Comparison of ENCODE assay signal across 8 mouse cellular contexts in the genomic region with DNA sequence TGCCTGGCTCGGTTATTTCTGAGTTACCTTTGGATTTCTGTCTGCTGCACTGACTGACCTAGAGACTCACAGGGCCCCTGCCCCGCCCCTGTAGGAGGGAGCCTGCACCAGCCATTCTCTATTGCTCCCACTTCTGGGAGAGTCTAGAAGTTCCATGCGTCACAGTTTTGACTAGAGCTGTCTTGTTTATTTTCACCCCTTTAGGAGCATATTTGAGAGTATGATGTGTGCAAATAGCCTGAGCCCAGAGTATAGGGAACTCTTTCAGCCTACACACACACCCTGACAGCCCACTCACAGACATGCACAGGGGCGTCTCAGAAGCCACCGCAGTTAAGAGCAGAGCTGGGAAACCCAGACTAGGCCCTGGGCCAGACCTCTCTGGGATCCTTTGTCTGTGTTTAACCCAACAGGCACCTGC. TPM values are rescaled to one million over a fixed set of nuclear protein-coding genes. Genes with fewer than 3 reads are reported as not detected.
DNase-seq lines count a peak whose midpoint lies in the region; ATAC-seq and TF ChIP-seq lines count a peak whose summit lies in the region.

No protein-coding gene starts in this region.

- peaks cover 35% of the 10 kb centered on the region for H3K4me1 ChIP-seq in liver, adult 2 months (ENCODE audit: control insufficient read depth, insufficient read depth, low read length)
- H3K4me1 ChIP-seq in hindbrain, embryonic 15.5 days (replicated peaks), result peaks cover 63% of the 10 kb centered on the region
- H3K4me1 ChIP-seq in limb, embryonic 15.5 days, result peaks cover 81% of the 10 kb centered on the region
- peaks cover 50% of the 10 kb centered on the region for H3K4me1 ChIP-seq in stomach, embryonic 14.5 days (ENCODE audit: control insufficient read depth, insufficient read depth, low read length)

- H3K4me3 ChIP-seq in liver, adult 2 months (ENCODE audit: insufficient read depth, low read depth, low read length), result no peak overlapping the region
- H3K4me3 ChIP-seq in hindbrain, embryonic 15.5 days, result no peak overlapping the region
- no peak overlapping the region for H3K4me3 ChIP-seq in limb, embryonic 15.5 days
- no peak overlapping the region for H3K4me3 ChIP-seq in stomach, embryonic 14.5 days (ENCODE audit: low read depth, low read length)

- peak; percentile 45 for DNase-seq in liver, adult 2 months (ENCODE audit: extremely low read depth, low read depth, low spot score)
- no peak for DNase-seq in liver
- DNase-seq in urinary bladder, adult 18-20 months (ENCODE audit: low spot score in 2 of 2), result no peak
- DNase-seq in gastrocnemius, adult 18-20 months (ENCODE audit: low spot score), result no peak
- DNase-seq in right cerebral cortex, postnatal 25 days, result no peak

- WGBS in liver, adult 2 months, result 34% methylated on average over 5 of the region's 5 CpGs
- WGBS in hindbrain, embryonic 15.5 days, result 63% methylated on average over 5 of the region's 5 CpGs
- 36% methylated on average over 5 of the region's 5 CpGs for WGBS in limb, embryonic 15.5 days
- 33% methylated on average over 5 of the region's 5 CpGs for WGBS in stomach, embryonic 14.5 days

- H3K9ac ChIP-seq in liver, adult 2 months (ENCODE audit: low read depth, low read length), result peak overlapping the region; percentile 14; the same call in 1 of the 2 replicates
- H3K9ac ChIP-seq in hindbrain, embryonic 15.5 days, result no peak overlapping the region
- no peak overlapping the region for H3K9ac ChIP-seq in limb, embryonic 15.5 days
- H3K9ac ChIP-seq in stomach, embryonic 14.5 days (replicated peaks; ENCODE audit: low read depth, low read length), result peak overlapping the region; percentile 6; the same call in 1 of the 2 replicates

- TF ChIP-seq CTCF in liver, adult 2 months (IDR thresholded peaks at IDR 0.05; ENCODE audit: low read depth, low read length), result no peak

- ATAC-seq in hindbrain, embryonic 15.5 days (ENCODE audit: low FRiP score, low read depth), result no peak
- peak; percentile 46; the same call in 1 of the 2 replicates for ATAC-seq in limb, embryonic 15.5 days (ENCODE audit: insufficient number of reproducible peaks, low FRiP score, low TSS enrichment, low read depth)
- peak; percentile 47 for ATAC-seq in stomach, embryonic 14.5 days (ENCODE audit: insufficient number of reproducible peaks, insufficient read depth, low FRiP score, low read depth)

- peaks cover 4% of the 10 kb centered on the region; the same call in 1 of the 2 replicates for H3K79me2 ChIP-seq in liver, adult 2 months (ENCODE audit: control insufficient read depth, insufficient read depth, low read length)

- no peaks in the 10 kb centered on the region for H3K36me3 ChIP-seq in liver, adult 2 months (ENCODE audit: control insufficient read depth, insufficient read depth, low read length)
- no peaks in the 10 kb centered on the region for H3K36me3 ChIP-seq in hindbrain, embryonic 15.5 days
- 0 out of 2 replicates have a peak, but pooled peaks cover 3% of the 10 kb centered on the region for H3K36me3 ChIP-seq in limb, embryonic 15.5 days
- H3K36me3 ChIP-seq in stomach, embryonic 14.5 days (ENCODE audit: control insufficient read depth, insufficient read depth, low read length), result 0 out of 2 replicates have a peak, but pooled peaks cover 3% of the 10 kb centered on the region

- H3K27ac ChIP-seq in liver, adult 2 months (replicated peaks; ENCODE audit: insufficient read depth, low read depth, low read length), result peak overlapping the region; percentile 36
- H3K27ac ChIP-seq in hindbrain, embryonic 15.5 days (replicated peaks), result peak overlapping the region; percentile 50
- peak overlapping the region; percentile 84 for H3K27ac ChIP-seq in limb, embryonic 15.5 days
- peak overlapping the region; percentile 82 for H3K27ac ChIP-seq in stomach, embryonic 14.5 days (ENCODE audit: low read length)

- no peak overlapping the region for H3K4me2 ChIP-seq in hindbrain, embryonic 15.5 days
- no peak overlapping the region for H3K4me2 ChIP-seq in limb, embryonic 15.5 days
- H3K4me2 ChIP-seq in stomach, embryonic 14.5 days (replicated peaks; ENCODE audit: low read depth, low read length), result no peak overlapping the region

- TF ChIP-seq POLR2A in liver, adult 2 months (IDR thresholded peaks at IDR 0.05; ENCODE audit: extremely low read depth, insufficient read depth, low read length), result no peak

- H3K9me3 ChIP-seq in hindbrain, embryonic 15.5 days, result no peaks in the 10 kb centered on the region
- no peaks in the 10 kb centered on the region for H3K9me3 ChIP-seq in limb, embryonic 15.5 days
- no peaks in the 10 kb centered on the region for H3K9me3 ChIP-seq in stomach, embryonic 14.5 days (ENCODE audit: control insufficient read depth, low read depth, low read length)

- H3K27me3 ChIP-seq in liver, adult 2 months (ENCODE audit: control insufficient read depth, insufficient read depth, low read length), result no peaks in the 10 kb centered on the region
- no peaks in the 10 kb centered on the region for H3K27me3 ChIP-seq in hindbrain, embryonic 15.5 days
- no peaks in the 10 kb centered on the region for H3K27me3 ChIP-seq in limb, embryonic 15.5 days
- H3K27me3 ChIP-seq in stomach, embryonic 14.5 days (ENCODE audit: control insufficient read depth, insufficient read depth, low read length), result no peaks in the 10 kb centered on the region

RNA-seq across cellular contexts. Expression of a gene that starts 54.9 kb away (rescaled TPM):
- total RNA-seq in liver, adult 2 months (2014; rRNA removed), result not detected in 2 replicates
- not detected in 2 replicates for polyA plus RNA-seq in liver, adult 2 months (2012; rRNA removed)
- 1.5 TPM in 2 replicates for polyA plus RNA-seq in hindbrain, embryonic 15.5 days (2015; fragmentation: Nextera tagmentation; extraction: Ambion mirVana)
- 1.5 TPM in 2 replicates for polyA plus RNA-seq in limb, embryonic 15.5 days (2015; fragmentation: Nextera tagmentation; extraction: Ambion mirVana)
- polyA plus RNA-seq in stomach, embryonic 14.5 days (2014; fragmentation: Nextera tagmentation; extraction: Ambion mirVana), result 2.3 and 2.9 TPM in 2 replicates
- not detected for total RNA-seq in gastrocnemius, adult 18-20 months (2021)

Comparison
In these comparisons a context has a peak if more than half of its experiments do, and no peak if none do; other contexts are left out.
1. H3K9ac ChIP-seq: peak in liver, adult 2 months (single experiment) and stomach, embryonic 14.5 days (single experiment); none in hindbrain, embryonic 15.5 days (single experiment) and limb, embryonic 15.5 days (single experiment).
2. Peak in every context shown above with its lines, with median percentiles within 50 percentile points of each other: H3K27ac ChIP-seq.